Mouse (Mus musculus): ENCODE results near the gene Kcnk12.

The Kcnk12 gene

GRCm38 (mm10) chr17:87784911-87785310, 12.9 kb downstream of the Kcnk12 start:
- DNase-seq = no peak

GRCm38 (mm10) chr17:87784141-87784831, 13.5 kb downstream of the Kcnk12 start:
- DNase-seq = no peak

- no peak for DNase-seq
Measured at GRCm38 (mm10) chr17:87781244-87781643, 16.6 kb downstream of the Kcnk12 start.

- DNase-seq = no peak
Measured at GRCm38 (mm10) chr17:87780164-87780563, 17.6 kb downstream of the Kcnk12 start.

GRCm38 (mm10) chr17:87774982-87775381, 22.8 kb downstream of the Kcnk12 start:
- DNase-seq = no peak

GRCm38 (mm10) chr17:87773175-87773574, 24.6 kb downstream of the Kcnk12 start:
- no peak for DNase-seq

- DNase-seq = no peak
Measured at GRCm38 (mm10) chr17:87770766-87771165, 27.0 kb downstream of the Kcnk12 start.

- no peak for DNase-seq
Measured at GRCm38 (mm10) chr17:87766888-87767287, 30.9 kb downstream of the Kcnk12 start.

- no peak for DNase-seq
Measured at GRCm38 (mm10) chr17:87765031-87765430, 32.8 kb downstream of the Kcnk12 start.

GRCm38 (mm10) chr17:87763146-87763545, 34.6 kb downstream of the Kcnk12 start:
- no peak for DNase-seq

- DNase-seq = no peak
Measured at GRCm38 (mm10) chr17:87760315-87760714, 37.5 kb downstream of the Kcnk12 start.

GRCm38 (mm10) chr17:87745926-87746888, 51.6 kb downstream of the Kcnk12 start:
- DNase-seq = peak; percentile 3

- no peak for DNase-seq
Measured at GRCm38 (mm10) chr17:87744985-87745925, 52.5 kb downstream of the Kcnk12 start.

GRCm38 (mm10) chr17:87739835-87740234, 58.0 kb downstream of the Kcnk12 start:
- no peak for DNase-seq

GRCm38 (mm10) chr17:87737144-87737543, 60.6 kb downstream of the Kcnk12 start:
- no peak for DNase-seq

GRCm38 (mm10) chr17:87734471-87734870, 63.3 kb downstream of the Kcnk12 start:
- DNase-seq = no peak

- no peak for DNase-seq
Measured at GRCm38 (mm10) chr17:87731962-87732361, 65.8 kb downstream of the Kcnk12 start.

- DNase-seq = no peak
Measured at GRCm38 (mm10) chr17:87726489-87727356, 71.1 kb downstream of the Kcnk12 start.

- DNase-seq = no peak
Measured at GRCm38 (mm10) chr17:87724727-87725126, 73.1 kb downstream of the Kcnk12 start.

GRCm38 (mm10) chr17:87700101-87700500, 97.7 kb downstream of the Kcnk12 start:
- no peak for DNase-seq

- no peak for DNase-seq
Measured at GRCm38 (mm10) chr17:87698996-87699765, 98.6 kb downstream of the Kcnk12 start.
